Mouse (Mus musculus) monocyte, adult 5-6 weeks (primary cell): Measurements from ENCODE around the gene Gm38394. TPM values are rescaled to one million over a fixed set of nuclear protein-coding genes. Genes with fewer than 3 reads are reported as not detected.
A peak's percentile ranks its signal among the peaks of the same experiment; 100 is the strongest.
"Not testable (repeated sequence)": the region's sequence is repeated elsewhere in the genome, so short reads cannot be mapped to it uniquely, and the experiment has no call there.

Experiments used
- ATAC-seq: fragments of 153-309, 156-312 bp; replicated peaks from 2 replicates; pipeline ENCODE4 v1.8.0; 2017; ENCODE audit warnings: mild to moderate bottlenecking; ENCODE audit not compliant: low TSS enrichment, insufficient number of reproducible peaks, severe bottlenecking, poor library complexity, low FRiP score
- total RNA-seq: library from RNA; stranded (forward); fragments of 200-1000, 200-491, 200-594 nt; gene quantifications from 3 replicates; pipeline ENCODE4 v1.2.3, GENCODE M21; 2017

The Gm38394 gene
- total RNA-seq, 1 experiment from 2014 or later = 12.8 TPM

DNA sequence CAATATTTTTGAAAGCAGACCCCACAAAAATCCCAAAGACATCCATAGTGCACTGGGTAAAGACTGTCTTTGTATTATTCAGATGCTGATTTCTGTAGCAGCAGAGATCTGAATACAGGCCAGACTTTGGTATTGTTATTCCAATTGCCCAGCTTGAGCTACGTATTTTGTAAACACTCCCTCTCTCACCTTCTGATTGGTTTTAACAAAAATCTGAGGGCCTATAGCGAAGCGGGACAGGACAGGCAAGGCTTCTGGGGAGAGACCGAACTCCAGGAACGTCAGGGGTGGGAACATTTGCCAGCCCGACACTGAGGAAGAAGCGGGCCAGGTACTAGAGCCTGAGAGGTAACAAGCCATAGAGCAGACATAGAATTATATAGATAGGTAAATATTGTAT lies 6.6 kb upstream of the Gm38394 start:
- ATAC-seq = no peak

DNA sequence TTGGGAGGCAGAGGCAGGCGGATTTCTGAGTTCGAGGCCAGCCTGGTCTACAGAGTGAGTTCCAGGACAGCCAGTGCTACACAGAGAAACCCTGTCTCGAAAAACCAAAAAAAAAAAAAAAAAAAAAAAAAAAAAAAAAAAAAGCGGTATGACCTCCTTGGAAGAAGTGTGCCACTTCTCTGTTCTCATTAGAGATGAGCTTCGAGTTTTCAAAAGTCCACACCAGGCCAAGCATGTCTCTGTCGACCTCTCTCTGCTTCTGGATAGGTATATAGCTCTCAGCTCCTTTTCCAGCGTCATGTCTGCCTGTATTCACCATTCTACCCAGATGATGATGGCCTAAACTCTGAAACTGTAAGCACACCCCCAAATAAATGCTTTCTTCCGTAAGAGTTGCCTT lies 4.6 kb upstream of the Gm38394 start:
- ATAC-seq = not testable (repeated sequence)

DNA sequence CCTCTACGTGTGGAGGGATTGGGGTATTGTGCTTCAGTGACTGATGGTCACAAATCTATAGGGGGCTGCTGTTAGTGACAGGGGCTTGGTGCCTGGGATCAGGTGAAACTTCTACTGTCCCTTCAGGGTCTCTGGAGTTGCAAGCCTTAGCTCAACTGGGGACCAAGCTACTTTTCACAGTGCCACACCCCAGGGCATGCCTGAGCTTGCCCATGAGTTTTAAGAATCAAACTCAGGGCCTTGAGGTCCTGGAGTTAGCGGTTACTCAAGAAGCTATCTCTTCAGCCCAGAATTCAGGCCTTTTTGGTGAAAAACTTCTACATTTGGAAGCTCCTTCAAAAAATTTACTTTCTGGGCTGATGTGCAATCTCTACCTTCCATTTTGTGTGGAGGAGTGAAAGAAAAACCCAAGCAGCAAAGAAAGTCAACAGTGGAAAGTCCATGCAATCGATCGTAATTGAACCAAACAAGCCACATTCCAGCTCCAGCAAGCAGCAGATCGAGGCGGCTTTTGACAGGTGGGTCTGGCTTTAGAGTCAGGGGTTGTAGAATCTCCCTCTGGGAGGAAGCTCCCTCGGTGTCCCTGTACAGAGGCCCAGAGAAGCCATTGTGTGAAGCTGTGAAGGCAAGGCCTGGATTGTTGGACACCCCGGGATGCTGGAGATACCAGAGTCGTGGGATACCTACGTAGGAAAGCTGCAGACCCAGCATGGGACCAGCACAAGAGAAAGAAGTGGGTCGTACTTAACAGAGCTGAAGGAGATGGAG lies 3.3 kb upstream of the Gm38394 start:
- no peak for ATAC-seq

DNA sequence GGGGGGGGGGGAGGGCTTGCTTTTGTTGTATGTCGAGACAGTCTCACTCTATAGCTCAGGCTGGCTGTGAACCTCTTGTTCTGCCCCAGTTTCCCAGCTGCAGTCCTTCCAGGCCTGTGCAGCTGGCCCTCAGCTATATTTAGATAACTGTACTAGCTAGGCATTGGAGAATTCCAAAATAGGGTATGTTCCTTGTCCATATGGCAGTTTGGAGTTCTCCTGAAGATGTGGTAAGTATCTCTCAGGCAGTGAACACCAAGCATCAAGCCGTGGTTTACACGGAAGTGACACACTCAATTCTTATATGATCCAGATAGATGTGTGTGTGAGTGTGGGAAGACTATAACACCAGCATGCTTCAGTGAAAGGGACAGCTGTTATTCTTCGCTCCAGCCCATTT lies 2.3 kb upstream of the Gm38394 start:
- no peak for ATAC-seq

DNA sequence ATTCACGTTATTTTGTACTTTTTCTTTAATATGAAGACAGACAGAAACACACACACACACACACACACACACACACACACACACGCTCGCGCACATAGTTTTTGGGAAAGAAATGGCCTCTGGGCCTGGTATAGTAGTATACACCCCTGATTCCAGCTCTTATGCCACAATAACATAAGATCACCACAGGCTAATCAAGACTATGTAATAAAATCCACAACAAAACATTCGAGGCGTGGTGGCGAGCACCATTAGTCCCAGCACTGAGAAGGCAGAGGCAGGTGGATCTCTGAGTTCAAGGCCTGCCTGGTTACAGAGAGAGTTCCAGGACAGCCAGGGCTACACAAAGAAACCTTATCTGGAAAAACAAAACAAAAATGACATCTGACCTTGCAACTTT lies 1.8 kb upstream of the Gm38394 start:
- no peak for ATAC-seq

DNA sequence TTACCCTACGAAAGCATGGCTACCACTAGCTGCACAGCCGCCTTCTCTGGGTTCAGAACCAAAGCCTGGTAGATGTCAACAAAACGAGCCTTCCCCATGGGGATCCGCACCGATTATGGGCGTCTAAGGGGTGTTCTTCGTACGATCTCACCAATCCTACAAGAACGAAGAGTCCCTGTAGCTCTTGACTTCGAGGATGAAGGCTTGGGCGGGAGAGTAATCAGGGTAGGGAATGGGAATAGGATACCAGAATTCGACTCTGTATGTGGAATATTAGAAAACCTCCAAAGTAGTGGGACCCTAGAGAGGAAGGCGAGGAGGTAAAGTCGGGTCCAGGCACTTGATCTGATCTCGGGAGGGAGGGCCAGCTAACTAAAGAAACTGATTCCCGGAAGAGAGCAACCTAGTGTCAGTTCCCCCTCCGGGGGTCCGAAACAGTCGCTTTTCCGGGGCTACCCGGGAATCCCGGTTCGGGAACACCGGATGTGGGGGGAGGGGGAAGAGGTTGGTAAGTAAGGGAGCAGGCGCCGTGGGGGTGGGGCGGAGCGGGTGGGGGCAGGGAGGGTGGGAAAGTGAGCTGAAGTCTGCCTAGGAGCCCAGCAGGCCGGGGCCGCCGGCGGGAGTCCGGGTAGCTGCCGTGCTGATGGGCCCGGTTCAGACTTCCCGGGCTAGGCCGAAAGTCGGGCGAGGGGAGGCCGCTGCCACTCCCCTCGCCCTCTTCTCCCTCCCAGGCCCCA lies 484 bp downstream of the Gm38394 start, which contains the start of gene Zbed6:
Gene Zbed6, minus strand, starts transcription at position 420 of the 737 bp plus-strand sequence.
- no peak for ATAC-seq

DNA sequence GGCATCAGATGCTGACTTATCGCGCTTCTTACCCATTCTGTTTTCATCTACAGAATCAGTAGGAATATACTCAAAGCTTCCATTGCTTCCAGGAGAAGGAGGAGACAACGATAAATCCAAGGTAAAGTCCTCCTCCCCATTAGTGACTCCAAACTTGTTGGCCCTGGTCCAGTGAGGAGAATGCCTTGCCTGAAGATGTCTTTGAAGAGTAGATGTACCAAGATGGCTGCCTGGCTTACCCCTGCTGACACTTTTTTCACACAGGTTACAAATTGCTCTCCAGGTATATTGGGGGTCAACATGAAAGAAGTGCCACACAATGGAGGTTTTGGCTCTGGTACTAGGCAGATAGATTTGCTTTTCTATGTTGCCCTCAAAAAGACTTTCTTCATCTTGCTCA lies 2.2 kb downstream of the Gm38394 start:
- ATAC-seq = no peak

DNA sequence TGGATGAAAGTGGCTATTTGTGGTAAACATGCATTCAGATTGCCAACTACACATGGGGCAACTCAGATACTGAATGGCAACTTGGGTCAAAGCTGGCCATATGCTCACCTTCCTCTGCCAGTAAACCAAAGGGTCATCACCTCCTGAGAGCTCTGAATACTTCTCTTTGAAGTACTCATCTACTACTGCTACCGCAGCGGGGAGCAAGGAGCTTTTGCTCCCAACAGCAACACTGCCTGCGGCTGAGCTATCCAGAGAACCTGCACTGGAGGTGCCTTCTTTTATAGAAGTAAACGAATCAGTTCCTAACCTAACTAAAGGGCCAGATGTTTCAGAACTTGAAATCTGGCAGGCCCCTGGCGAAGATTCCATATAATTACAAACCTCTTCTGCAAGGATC lies 4.3 kb downstream of the Gm38394 start:
- ATAC-seq = no peak

DNA sequence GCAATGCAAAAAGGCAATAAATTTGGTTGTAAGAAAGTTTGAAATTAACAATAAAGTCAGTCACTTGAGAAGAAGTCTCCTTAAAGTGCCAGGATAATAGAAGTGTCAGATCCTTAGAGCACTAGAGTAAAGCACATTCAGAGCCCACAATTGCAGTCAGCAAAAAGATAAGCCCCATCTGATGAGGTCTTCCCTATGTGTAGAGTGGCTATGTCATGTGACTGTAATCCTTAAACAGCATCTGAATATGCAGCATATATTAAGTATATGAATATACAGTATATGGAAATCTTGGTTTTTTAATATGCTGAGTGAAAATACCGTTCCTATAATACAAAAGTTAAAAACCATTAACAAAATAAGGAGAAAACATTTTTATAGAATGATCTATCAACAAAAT lies 8.1 kb downstream of the Gm38394 start:
- no peak for ATAC-seq

DNA sequence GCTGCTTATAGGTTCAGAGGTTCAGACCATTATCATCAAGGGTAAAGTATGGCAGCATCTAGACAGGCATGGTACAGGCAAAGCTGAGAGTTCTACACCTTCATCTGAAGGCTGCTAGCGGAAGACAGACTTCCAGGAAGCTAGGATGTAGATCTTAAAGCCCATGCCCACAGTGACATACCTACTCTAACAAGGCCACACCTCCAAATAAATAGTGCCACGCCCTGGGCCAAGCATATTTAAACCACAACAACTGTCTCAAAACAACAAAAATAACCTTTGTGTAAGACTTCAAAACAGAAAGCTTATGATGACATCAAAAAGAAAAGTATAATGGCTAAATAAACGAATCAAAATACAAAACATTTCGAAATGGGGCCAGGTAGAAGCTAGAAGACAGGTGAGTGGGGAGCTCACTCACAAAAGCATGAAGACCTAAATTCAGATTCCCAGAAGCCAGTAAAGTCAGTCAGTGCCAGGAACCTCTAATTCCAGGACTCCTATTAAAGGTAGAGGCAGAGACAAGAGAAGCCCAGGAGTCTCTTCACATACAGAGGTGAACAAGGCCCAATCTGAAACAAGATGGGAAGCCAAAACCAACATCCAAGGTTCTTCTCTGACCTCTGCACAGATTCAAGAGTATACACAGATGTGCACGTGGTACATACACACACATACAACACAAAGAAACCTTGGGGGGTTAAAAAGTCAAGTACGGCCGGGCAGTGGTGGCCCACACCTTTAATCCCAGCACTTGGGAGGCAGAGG lies 10.6 kb downstream of the Gm38394 start:
- no peak for ATAC-seq

DNA sequence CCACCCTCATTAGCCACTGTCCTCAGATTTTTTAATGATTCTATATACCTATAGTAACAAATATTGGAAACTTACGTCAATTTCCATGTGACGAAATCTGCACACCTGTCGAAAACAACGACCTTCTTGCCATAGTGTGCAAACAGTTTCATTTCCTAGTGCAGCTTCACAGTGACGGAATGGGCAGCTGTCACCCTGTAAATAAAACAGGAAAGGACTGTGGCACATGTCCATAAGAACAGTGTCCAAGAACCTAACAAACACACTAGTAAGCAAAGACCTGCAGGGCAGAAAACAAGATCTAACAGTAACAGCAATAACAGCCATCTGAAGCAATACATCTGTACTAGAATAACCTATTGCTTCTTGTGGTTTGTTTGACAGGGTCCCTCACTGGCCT lies 15.5 kb downstream of the Gm38394 start:
- no peak for ATAC-seq

DNA sequence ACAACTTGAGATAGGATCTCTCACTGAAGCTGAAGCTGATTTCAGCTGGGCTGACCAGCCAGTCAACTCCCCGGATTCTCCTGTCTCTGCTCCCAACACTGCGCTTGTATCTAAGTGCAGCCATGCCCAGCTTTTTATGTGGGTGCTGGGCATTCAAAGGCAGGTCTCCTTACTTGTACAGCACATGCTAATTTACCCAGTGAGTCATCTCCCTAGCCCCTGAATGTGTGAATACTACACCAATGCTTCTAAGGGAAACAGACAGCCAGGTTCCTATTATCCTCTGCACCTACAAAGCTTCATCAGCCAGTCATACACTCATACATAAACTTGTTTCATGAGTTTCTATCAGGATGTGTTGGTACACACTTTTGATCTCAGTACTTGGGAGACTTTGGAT lies 20.0 kb downstream of the Gm38394 start:
- ATAC-seq = no peak

DNA sequence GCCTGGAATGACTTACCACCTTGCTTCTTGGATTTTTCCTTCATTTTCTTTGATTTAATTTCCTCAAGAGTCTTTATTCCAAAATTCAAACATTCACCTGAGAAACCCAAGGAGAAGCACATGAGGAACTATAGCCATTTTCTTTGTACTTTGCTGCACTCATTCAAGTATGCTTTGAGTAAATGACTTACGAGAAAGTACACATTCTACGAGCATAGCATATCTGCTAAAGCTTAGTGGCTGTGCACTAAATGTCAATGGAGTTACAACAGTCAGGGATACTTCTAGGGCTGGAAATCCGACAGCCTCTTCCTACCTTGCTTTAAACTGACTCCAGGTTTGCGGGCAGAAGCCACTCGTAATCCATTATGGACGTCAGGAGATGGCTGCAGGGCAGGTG lies 22.6 kb downstream of the Gm38394 start:
- ATAC-seq = no peak

DNA sequence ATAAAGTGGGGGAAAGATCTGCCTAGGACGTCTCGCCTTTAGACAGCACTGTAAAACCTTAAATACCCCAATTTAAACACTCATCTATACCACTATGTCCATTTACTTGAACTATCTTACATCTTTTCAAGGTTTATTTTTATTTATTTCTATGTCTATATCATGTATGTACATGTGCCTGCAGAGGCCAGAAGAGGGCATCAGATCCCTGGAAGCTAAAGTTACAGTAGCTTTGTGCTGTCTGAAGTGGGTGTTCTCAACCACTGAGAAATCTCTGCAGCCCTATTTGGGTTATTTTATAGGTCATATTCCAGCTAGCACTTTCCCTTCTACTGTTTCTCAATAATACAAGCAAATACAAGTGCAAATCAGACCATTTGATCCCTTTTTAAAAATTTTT lies 28.9 kb downstream of the Gm38394 start:
- no peak for ATAC-seq

DNA sequence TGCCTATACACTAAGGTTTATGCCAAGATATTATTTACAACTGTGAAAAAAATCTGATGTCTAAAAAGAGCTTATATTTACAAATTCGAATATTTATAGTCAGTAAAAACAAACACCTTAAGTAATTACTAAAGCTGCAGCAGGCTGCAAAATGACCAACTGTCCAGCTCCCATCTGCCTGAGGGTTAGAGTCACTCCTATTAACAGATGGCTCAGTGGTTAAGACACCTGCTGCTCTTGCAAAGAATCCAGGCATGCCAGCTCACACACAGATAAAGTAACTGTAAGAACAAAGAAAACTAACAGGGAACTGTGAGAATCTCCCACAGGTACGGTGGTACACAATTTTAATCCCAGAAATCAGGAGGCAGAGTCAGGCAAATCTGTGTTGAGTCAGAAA lies 36.1 kb downstream of the Gm38394 start:
- ATAC-seq = no peak

DNA sequence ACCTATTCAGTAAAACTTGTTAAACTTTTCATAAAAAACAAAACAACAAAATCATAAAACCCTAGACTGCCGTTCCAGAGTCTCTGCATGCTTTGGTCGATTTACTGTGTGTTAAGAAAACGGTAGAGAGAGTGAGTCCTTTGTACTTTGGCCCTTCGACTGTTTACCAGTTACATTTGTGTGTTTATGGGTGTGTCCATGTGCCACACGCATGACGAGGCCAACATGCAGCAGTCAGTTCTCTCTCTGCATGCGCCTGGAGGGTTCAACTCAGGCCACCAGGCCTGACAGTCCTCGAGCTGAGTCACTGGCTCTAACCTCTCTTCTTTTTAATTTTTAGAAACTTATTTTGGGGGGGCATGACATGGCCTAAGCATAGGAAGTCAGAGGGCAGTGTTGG lies 42.8 kb downstream of the Gm38394 start:
- ATAC-seq = no peak

DNA sequence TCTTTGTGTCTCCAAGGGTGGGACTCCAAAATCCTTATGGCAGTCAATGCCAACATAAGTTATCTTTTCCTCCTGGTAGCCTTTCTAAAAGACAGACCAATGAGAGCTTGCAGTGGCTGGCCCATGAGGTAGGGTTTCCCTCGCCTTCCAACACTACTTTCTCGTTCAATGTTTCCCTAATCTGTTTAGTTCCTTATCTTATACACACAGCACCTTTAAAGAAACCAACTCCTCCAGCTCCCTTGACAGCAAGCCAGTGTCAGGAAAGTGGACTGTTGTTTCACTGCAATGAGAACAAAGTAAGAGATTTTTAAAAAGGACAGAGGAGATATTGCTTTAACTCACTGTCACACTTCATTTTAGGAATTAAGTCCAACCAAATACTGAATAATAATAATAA lies 43.2 kb downstream of the Gm38394 start:
- no peak for ATAC-seq

DNA sequence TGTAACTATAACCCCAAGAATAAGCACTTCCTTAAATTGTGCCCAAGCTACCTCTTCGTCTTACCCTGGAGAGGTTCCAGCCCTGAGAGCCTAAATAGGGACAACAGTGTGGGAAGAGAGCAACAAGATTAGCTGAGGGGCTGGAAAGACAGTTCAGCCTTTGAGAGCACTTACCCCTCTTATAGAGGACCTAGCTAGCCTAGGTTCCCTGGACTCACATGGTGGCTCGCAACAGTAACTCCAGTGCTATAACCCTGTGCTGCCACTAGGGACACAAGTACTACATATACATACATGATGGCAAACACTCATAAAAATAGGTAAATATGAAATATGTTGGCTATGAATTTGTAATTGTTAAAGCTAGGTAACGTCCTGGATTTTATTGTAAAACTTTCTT lies 47.3 kb downstream of the Gm38394 start:
- peak; percentile 25; the same call in 1 of the 2 replicates for ATAC-seq

DNA sequence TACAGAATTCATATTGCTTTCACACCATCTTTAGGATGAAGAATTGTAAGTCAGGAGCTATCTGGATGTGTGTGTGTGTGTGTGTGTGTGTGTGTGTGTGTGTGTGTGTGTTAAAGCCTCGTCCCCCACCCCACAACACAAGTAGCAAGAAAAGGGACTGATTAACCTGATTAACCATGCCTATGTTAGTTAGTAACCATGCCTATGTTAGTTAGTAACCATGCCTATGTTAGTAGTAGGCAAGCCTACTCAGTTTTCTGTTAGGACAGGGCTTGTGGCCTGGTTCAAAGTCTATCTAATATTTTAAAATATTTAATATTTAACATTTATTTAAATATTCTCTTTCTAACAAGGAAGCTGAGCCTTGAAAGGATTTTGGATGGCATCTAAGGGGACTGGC lies 49.7 kb downstream of the Gm38394 start:
- no peak for ATAC-seq

DNA sequence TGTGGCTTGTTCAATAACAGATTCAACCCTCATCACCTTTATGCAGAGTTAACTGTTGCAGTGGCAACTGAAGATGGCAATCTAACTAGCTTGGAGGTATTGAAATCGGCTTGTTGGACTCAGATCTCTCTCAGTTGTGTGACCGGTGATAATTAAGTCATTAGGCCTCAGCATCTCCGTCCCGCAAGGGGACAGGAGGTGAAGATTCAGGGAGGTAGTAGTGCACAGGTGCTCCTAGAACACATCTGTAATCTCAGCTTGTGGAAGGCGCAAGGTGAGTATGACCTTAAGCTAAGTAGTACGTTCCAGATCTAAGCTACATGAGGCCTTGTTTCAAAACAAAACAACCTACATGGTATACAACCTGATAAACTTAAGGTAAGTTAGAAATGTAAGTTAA lies 50.5 kb downstream of the Gm38394 start:
- no peak for ATAC-seq
